Mouse (Mus musculus) kidney, embryonic 14.5 days (tissue): ENCODE data around the gene Rreb1. TPM values are rescaled to one million over a fixed set of nuclear protein-coding genes. Genes with fewer than 3 reads are reported as not detected.

Source experiments
- ATAC-seq: fragments of 200-750 bp; cut with Nextera tagmentation; 2 replicates; pipeline ENCODE4 v1.8.0; 2017; ENCODE audit warnings: moderate number of reproducible peaks, mild to moderate bottlenecking, moderate TSS enrichment, moderate library complexity; ENCODE audit not compliant: low FRiP score, low TSS enrichment
- H3K27ac ChIP-seq: fragments of 300-500 bp; sonication (generic); 2 replicates; pipeline ENCODE4 v1.5.1; 2014; ENCODE audit warnings: low read depth, mild to moderate bottlenecking, low read length, moderate library complexity, mixed read lengths
- H3K27me3 ChIP-seq: fragments of 300-500 bp; sonication (generic); 2 replicates; pipeline ENCODE4 v1.6.1; 2014; ENCODE audit warnings: mild to moderate bottlenecking, low read length; ENCODE audit not compliant: control insufficient read depth, insufficient read depth
- H3K36me3 ChIP-seq: fragments of 300-500 bp; sonication (generic); 2 replicates; pipeline ENCODE4 v1.6.1; 2014; ENCODE audit warnings: low read length, mixed read lengths; ENCODE audit not compliant: control insufficient read depth, insufficient read depth
- H3K4me1 ChIP-seq: fragments of 300-500 bp; sonication (generic); 2 replicates; pipeline ENCODE4 v1.6.1; 2014; ENCODE audit warnings: low read length, mixed read lengths; ENCODE audit not compliant: control insufficient read depth, insufficient read depth
- H3K4me2 ChIP-seq: fragments of 300-500 bp; sonication (generic); replicated peaks from 2 replicates; pipeline ENCODE4 v1.6.1; 2014; ENCODE audit warnings: low read depth, mild to moderate bottlenecking, low read length
- H3K4me3 ChIP-seq: fragments of 300-500 bp; sonication (generic); 2 replicates; pipeline ENCODE4 v1.5.1; 2014; ENCODE audit warnings: mild to moderate bottlenecking, low read length
- H3K9ac ChIP-seq: fragments of 300-500 bp; sonication (generic); 2 replicates; pipeline ENCODE4 v1.6.1; 2014; ENCODE audit warnings: low read depth, mild to moderate bottlenecking, low read length, moderate library complexity
- H3K9me3 ChIP-seq: fragments of 300-500 bp; sonication (generic); 2 replicates; pipeline ENCODE4 v1.6.1; 2016; ENCODE audit warnings: low read length; ENCODE audit not compliant: control insufficient read depth
- WGBS: fragments of 180-500 bp; shearing (Covaris S2); extraction: QIAGEN DNeasy Blood & Tissue Kit; methylation state at CpG from one replicate; pipeline ENCODE4 v1.1.7; 2014; 5-methylcytosine and 5-hydroxymethylcytosine counted together
- polyA plus RNA-seq: library from polyadenylated mRNA; unstranded; fragments of >200 nt; fragmentation: Nextera tagmentation; extraction: Ambion mirVana; gene quantifications from 2 replicates; pipeline ENCODE4 v1.2.1, GENCODE M21; 2014

Rreb1 gene
- polyA plus RNA-seq, 1 experiment from 2014 or later: 16.7 TPM

DNA sequence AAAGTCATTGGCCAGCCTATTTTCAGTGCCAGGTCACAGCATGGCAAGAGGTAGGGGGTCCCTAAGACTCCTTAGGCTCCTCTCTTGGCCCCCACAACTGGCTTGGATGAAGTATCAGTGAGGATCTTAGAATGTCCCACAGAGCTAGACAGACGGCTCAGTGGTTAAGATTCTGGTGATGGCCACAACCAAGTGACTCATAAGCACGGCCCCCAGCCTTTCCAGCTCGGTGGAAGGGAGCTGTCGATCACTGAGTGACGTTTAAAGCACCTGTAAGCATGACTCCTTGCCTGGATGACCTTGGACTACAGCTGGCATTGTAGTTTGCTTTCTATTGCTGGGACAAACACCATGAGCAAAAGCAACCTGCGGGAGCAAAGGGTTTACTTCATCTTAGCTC lies 174.8 kb downstream of the Rreb1 start:
- 87% methylated on average over 6 of the region's 6 CpGs for WGBS
- Histone ChIP-seq H3K9me3 (no peaks in the 10 kb centered on the region), H3K27me3 (no peaks in the 10 kb centered on the region), H3K36me3 (peaks cover 30% of the 10 kb centered on the region), H3K4me1 (no peaks in the 10 kb centered on the region), H3K4me2 (no peak overlapping the region), H3K4me3 (no peak overlapping the region), H3K9ac (no peak overlapping the region), H3K27ac (no peak overlapping the region)
- ATAC-seq: no peak

DNA sequence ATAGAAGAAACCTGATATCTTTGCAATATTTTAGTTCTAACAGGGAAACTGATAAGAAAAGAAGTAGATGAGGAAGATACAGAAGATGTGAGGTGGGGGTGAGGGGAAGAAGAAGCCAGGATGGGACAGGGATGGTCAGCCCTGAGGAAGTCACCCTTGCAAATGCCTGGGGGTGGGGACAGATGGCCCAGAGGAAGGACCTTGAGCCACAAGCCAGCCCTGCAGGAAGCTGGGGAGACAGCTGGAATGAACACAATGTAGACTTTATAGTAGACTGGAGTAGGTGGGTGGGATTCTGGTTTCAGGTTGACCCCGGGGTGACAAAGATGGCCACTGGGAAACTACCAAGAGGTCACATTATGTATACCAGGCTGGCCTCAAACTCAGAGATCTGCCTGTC lies 176.1 kb downstream of the Rreb1 start:
- H3K4me1 ChIP-seq: no peaks in the 10 kb centered on the region
- ATAC-seq: no peak
- WGBS: 68% methylated on average over 1 of the region's 1 CpGs
- no peak overlapping the region for H3K27ac ChIP-seq
- H3K9ac ChIP-seq: no peak overlapping the region
- H3K9me3 ChIP-seq: peaks cover 6% of the 10 kb centered on the region; the same call in 1 of the 2 replicates
- no peaks in the 10 kb centered on the region for H3K27me3 ChIP-seq
- peaks cover 17% of the 10 kb centered on the region for H3K36me3 ChIP-seq
- no peak overlapping the region for H3K4me2 ChIP-seq
- no peak overlapping the region for H3K4me3 ChIP-seq

DNA sequence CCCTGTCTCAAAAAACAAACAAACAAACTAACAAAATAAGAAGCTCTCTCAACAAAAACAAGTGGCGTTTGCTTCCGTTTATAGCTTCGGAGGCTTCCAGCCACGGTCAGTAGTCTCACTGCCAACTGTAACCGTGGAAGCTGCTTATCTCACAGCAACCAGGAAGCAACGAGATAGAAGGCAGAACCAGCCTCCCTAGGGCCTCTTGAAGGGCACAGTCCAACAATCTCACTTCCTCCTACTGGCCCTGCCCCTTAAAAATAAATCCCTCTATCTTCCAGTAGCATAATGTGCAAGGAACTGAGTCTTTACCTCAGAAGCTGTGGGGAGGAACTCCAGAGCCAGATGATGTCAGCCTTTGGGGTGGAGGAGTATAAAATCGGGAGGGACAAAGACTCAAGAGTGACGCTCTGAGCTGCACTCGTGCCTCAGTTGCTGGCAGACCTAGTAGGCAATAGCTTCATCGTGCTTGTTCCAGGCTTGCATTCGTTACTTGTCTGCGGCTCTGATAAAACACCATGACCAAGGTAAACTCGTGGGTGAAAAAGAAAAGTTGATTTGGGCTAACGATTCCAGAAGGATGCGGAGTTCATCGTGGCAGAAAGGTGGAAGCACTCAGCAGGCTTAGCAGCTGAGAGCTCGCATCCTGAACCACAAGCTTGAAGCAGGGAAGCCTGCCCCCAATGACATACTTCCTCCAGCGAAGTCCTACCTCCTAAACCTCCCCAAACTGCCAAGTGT lies 180.5 kb downstream of the Rreb1 start:
- Histone ChIP-seq H3K9ac (no peak overlapping the region), H3K27ac (no peak overlapping the region), H3K36me3 (no peaks in the 10 kb centered on the region), H3K4me2 (no peak overlapping the region), H3K9me3 (peaks cover 6% of the 10 kb centered on the region; the same call in 1 of the 2 replicates), H3K4me3 (no peak overlapping the region), H3K4me1 (no peaks in the 10 kb centered on the region; the same call in 1 of the 2 replicates), H3K27me3 (no peaks in the 10 kb centered on the region)
- no peak for ATAC-seq
- 88% methylated on average over 18 of the region's 18 CpGs for WGBS

DNA sequence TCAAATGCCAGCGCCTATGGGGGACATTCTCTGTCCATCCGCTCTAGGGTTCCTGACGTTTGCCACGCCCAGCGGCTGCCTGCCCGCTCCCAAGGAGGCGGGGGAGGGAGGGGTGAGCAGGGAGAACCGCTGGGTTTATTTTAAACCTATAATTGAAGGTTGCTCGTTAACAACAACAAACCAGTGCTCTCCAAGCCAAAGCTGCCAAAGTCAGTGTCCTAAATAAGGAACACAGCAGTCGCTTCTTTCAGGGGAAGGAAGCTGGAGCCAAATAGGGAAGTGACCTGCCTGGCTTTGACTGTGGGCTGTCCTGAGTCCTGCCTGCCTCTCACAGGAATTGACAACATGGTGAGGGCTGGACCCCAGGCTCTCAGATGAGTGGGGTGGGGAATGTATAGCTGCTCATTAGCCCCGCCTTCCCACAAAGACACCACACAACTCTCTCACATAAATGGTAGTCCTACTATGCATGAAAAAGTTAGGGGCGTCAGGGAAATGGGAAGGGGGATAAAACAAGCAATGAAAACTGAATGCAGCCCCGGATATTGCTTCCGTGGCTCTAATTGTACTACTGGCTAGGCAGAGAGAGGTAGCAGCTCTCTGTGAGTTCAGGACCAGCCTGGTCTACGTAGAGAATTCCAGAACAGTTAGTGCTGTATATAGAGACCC lies 181.2 kb downstream of the Rreb1 start:
- H3K4me2 ChIP-seq: no peak overlapping the region

DNA sequence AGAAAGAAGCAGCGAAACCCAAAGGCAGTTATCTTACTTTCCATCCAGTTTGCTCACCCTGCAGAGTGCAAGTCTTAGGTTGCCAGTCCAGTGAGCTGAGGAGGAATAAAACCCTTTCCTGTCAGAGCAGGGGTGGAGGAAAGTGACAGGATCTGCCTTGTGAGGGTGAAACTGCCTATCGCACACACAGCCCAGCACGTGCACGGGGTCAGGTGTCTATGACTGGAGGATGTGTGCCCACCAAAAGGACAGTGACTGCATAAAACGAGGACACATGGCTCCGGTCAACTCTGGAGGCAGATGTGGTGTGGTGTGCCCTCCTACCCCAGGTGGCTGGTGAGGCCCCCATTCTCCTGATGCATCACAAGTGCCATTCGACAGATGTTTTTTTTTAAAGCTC lies 181.7 kb downstream of the Rreb1 start:
- ATAC-seq: 0 out of 2 replicates have a peak, but pooled peaks have one; percentile 18
- Histone ChIP-seq H3K9ac (no peak overlapping the region), H3K36me3 (no peaks in the 10 kb centered on the region), H3K27me3 (no peaks in the 10 kb centered on the region), H3K27ac (no peak overlapping the region), H3K4me3 (no peak overlapping the region), H3K9me3 (peaks cover 6% of the 10 kb centered on the region; the same call in 1 of the 2 replicates), H3K4me2 (no peak overlapping the region), H3K4me1 (peaks cover 12% of the 10 kb centered on the region)
- 69% methylated on average over 7 of the region's 7 CpGs for WGBS

More for the DNA sequence above, 181.2 kb downstream of the Rreb1 start:
- H3K9me3 ChIP-seq: peaks cover 6% of the 10 kb centered on the region; the same call in 1 of the 2 replicates
- H3K36me3 ChIP-seq: no peaks in the 10 kb centered on the region
- no peaks in the 10 kb centered on the region for H3K27me3 ChIP-seq
- no peak overlapping the region for H3K9ac ChIP-seq
- no peak overlapping the region for H3K27ac ChIP-seq
- no peak for ATAC-seq
- H3K4me1 ChIP-seq: peaks cover 7% of the 10 kb centered on the region; the same call in 1 of the 2 replicates
- no peak overlapping the region for H3K4me3 ChIP-seq
- WGBS: 81% methylated on average over 15 of the region's 15 CpGs

DNA sequence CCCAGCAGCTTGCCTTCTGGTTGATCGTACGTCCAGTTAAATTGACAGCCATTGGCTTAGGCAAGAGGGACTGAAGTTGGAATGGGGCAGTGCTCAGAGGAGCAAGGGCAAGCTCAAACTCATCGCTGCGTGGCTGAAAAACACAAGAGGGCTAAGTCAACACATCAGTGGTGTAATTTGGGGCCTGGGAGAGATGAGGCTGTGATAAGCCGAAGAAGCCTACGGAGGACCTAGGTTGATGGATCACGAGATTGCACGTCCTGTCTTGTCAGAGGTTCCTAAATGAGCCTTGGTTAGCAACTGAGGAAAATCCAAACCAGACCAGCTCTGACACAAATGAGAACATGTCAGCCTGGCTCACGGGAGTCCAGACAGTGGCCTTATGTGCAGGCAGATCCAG lies 184.3 kb downstream of the Rreb1 start:
- no peak for ATAC-seq
- Histone ChIP-seq H3K9ac (no peak overlapping the region), H3K4me2 (no peak overlapping the region), H3K36me3 (no peaks in the 10 kb centered on the region), H3K4me1 (peaks cover 38% of the 10 kb centered on the region), H3K27ac (no peak overlapping the region), H3K27me3 (no peaks in the 10 kb centered on the region), H3K9me3 (peaks cover 6% of the 10 kb centered on the region; the same call in 1 of the 2 replicates), H3K4me3 (no peak overlapping the region)
- 89% methylated on average over 9 of the region's 9 CpGs for WGBS

DNA sequence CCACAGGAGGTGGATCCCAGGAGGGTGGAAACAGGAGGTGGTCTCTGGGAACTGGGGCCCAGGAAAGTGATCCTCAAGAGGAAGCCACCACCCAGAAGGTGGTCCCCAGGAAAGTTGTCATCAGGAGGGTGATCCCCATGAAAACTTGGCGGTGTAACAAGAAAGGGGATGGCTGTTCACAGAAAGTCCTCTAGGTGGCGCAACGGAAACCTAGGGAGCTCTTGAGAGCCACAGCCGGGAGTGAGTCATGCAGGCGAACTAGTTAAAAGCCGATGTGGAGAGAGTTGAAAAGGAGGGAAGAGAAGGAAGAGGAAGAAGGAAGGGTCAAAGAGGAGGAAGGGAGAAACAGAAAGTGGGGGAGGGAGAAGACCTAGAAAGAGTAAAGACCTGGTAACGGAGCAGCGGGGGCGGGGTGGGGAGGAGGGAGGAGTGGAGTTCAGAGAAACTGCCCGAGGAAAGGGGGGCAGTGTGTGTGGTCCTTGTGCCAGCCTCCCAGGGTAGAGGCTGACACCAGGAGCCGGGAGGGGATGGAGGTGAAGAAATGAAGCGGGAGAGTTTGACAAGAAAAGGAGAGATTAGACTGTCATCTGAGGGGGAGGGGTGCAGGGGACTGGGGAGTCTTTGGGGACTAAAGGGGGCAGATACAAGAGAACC lies 185.3 kb downstream of the Rreb1 start:
- no peaks in the 10 kb centered on the region for H3K27me3 ChIP-seq
- H3K4me3 ChIP-seq: peak overlapping the region; percentile 38
- 1% methylated on average over 12 of the region's 12 CpGs for WGBS
- no peak overlapping the region for H3K27ac ChIP-seq
- H3K9ac ChIP-seq: peak overlapping the region; percentile 40; the same call in 1 of the 2 replicates
- no peak for ATAC-seq
- H3K9me3 ChIP-seq: peaks cover 6% of the 10 kb centered on the region; the same call in 1 of the 2 replicates
- H3K36me3 ChIP-seq: no peaks in the 10 kb centered on the region
- H3K4me2 ChIP-seq: peak overlapping the region; percentile 44
- H3K4me1 ChIP-seq: peaks cover 42% of the 10 kb centered on the region

DNA sequence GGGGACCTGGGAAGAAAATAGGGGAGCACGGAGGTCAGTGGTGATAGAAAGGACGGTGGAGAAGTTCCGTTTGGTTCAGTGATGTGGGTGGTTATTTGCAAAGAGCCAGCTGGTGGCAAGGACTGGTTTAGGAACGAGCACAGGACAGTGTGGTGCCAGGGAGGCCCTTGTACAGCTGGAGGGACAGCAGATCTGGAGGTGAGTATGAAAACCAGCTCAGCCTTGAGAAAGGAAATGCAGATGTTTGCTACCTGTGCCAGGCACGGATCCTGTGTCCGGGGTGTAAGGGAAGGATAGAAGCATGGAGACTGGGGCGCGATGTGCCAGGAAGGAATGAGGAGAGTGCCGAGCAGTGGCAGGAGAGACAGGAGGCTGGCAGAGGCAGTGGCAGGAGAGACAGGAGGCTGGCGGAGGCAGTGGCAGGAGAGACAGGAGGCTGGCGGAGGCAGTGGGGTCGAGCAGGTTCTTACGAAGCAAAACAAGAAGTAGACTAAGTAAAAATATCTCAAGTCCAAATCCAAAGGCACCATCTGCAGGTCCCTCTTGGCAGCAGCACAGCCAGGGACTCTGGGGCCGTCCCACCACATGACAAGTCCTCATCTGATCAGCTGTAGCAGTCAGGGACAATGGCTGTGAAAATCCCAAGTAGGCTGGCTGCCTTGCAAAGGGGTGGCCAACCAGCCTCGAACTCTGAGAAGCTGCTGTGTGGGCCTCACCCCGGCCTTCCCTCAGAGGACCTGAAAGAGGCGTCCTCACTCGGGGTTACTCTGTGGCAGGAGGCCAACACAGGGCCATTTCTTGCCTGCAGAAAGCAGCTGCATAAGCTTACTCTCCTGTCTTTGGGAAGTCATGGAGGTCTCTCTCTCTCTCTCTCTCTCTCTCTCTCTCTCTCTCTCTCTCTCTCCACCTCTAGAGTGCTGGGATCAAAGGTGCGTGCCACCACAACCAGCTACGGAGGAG lies 186.2 kb downstream of the Rreb1 start:
- WGBS: 40% methylated on average over 20 of the region's 20 CpGs
- Histone ChIP-seq H3K4me2 (peak overlapping the region; percentile 44; the same call in 1 of the 2 replicates), H3K36me3 (no peaks in the 10 kb centered on the region), H3K9ac (no peak overlapping the region), H3K9me3 (no peaks in the 10 kb centered on the region), H3K27me3 (no peaks in the 10 kb centered on the region), H3K27ac (no peak overlapping the region), H3K4me3 (no peak overlapping the region; the same call in 1 of the 2 replicates), H3K4me1 (peaks cover 42% of the 10 kb centered on the region)
- no peak for ATAC-seq
